Mouse (Mus musculus): Measurements from ENCODE around the gene Taar3.

The Taar3 gene

DNA sequence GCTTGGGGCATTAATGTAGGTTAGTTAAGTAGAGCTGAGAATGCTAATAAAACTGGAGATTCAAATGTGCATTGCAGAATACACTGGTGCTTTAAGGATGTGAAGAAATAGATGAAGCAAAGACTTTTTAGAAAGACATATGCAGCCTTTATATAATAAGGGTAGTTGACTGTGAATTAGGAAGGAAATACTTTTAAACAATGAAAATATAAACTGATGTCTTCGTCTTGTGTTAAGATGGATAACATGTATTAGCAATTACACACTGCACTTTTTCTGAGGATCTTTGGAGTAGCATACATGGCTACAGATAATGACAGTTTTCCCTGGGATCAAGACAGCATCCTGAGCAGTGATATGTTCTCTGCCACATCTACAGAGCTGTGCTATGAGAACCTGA, 50.3 kb downstream of the Taar3 start, which contains the start of gene Taar7b:
Taar7b (plus strand) TSS at position 301 of the 400 bp plus-strand sequence.
- CTCF ChIA-PET, result no interaction called here

Data from spleen, embryonic (tissue).